Mouse (Mus musculus) brain, embryonic 14.5 days (tissue): ENCODE measurements around the gene Ubxn1. TPM values are rescaled to one million over a fixed set of nuclear protein-coding genes. Genes with fewer than 3 reads are reported as not detected.
A peak's percentile ranks its signal among the peaks of the same experiment; 100 is the strongest.

ENCODE experiments used
- DNase-seq: peaks from one replicate; pipeline ENCODE4 v3.0.0-alpha.2; 2011; ENCODE audit warnings: low read depth
- CTCF ChIP-seq: fragments of 200-500 bp; IDR thresholded peaks from 2 replicates; pipeline ENCODE4 v1.5.1; 2012; ENCODE audit warnings: inconsistent platforms, mild to moderate bottlenecking, moderate library complexity, borderline replicate concordance; ENCODE audit not compliant: insufficient read depth, insufficient read length; ENCODE audit errors: extremely low read depth
- POLR2A ChIP-seq: fragments of 200-500 bp; IDR thresholded peaks from 2 replicates; pipeline ENCODE4 v1.6.1; 2012; ENCODE audit warnings: mild to moderate bottlenecking, inconsistent platforms, borderline replicate concordance; ENCODE audit not compliant: poor library complexity, insufficient read depth, insufficient read length, severe bottlenecking; ENCODE audit errors: extremely low read depth
- polyA plus RNA-seq: library from polyadenylated mRNA; depleted of rRNA; stranded (reverse); fragments of >200 nt; gene quantifications from 2 replicates; pipeline ENCODE4 v1.2.3, GENCODE M21; 2012

Gene Ubxn1
- polyA plus RNA-seq, 1 experiment = 111 TPM

DNA sequence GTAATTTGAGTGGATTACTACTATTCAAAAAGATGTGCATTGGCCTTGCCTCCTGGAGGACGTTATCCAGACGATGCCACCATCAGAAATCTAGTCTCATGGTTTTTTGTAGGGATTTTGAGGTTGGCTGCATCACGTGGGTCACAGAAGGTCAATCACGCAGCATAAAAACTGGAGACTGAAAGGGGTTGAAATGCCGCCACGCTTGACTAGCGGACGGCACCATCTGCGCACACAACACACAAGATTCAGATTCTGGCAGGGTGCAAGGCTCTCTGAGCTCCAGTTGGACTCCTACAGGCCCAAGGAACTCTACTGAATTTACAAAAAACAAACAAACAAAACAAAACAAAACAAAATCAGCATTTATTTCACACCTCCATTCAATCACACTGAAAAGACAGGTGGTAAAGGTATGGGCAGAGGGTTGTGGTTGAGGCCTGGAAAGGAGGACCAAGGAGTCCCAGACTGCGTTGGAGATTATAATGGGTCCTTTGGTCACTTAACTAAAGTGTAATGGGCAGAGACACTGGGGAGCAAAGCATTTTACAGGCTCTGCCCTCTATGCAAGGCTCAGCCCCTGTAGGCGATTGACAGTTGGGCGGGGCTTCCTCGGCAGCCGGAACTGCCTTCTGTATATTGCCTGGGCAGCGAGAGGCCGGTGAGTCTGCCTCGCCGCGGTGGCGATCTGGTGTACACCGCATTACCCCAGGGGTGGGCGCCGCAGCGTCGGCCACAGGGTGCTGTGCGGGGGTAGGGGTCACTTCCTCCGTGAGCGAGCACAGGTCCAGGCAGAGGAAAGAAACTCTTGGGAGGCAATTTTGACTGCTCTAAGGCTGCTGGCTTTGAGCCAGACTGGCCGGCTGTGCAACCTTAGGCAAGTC lies 31.1 kb upstream of the Ubxn1 start:
- TF ChIP-seq POLR2A = no peak
- no peak for TF ChIP-seq CTCF
- peak; percentile 82 for DNase-seq

DNA sequence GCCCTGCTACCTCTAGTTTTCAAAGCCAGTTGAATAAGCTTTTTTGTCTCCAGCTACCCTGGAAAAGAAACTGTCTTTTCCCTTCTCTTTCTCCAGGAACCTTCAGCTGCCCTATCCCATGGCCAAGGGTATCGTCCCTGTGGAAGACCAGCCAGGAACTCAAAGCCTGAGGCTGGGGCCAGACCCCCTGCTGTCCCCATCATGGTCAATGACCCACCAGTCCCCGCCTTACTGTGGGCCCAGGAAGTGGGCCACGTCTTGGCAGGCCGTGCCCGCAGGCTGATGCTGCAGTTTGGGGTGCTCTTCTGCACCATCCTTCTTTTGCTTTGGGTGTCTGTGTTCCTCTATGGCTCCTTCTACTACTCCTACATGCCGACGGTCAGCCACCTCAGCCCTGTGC lies 30.3 kb upstream of the Ubxn1 start:
- no peak for TF ChIP-seq POLR2A
- TF ChIP-seq CTCF = no peak

DNA sequence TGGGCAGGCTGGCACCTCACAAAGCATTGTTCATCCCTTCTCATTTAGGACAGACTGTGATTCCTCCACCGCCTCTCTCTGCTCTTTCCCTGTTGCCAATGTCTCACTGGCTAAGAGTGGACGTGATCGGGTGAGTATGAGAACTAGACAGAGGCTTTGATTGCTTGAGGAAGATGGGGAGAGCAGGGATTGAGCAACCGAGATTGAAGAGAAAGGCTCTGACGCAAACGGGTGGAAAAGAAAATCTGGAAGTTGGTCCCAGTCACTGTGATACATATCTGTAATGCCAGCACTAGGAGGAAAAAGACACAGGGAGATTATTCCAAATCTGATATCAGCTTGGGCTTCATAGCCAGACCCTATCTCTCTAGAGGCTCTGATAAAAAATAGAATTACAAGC lies 28.3 kb upstream of the Ubxn1 start:
- no peak for TF ChIP-seq CTCF
- DNase-seq = no peak

More for the DNA sequence above, 30.3 kb upstream of the Ubxn1 start:
- DNase-seq = no peak

DNA sequence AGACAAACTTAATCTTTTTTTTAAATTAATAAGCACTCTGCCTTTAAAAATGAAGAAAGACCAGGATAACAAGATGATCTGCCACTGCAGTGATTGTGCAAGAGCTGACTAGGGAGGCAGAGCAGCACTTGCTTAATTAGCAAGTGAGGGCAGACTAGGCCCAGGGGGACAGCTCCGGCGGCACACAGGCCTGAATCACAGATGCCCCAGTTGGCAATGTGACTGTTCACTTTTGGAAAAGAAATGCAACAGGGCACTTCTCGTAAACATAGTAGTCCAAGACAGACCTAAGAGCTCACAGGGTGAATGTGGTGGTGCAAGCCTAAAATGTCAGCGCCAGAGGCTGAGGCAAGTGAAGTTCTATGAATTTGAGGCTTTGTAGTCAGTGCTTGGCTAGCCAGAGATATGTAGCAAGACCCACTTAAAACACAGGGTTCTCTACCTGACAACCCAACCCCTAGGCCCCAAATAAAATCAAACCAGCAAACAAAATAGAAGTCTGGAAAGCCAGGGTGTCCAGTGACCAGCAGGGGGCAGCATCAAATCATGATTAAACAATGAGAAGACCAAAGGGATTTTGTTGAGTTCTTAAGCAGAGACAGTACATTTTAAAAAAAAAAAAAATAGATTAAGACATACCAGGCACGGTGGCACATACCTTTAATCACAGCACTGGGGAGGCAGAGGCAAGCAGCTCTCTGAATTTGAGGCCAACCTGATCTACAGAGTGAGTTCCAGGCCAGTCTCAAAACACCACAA lies 26.7 kb upstream of the Ubxn1 start:
- TF ChIP-seq POLR2A (no peak), CTCF (peak; percentile 72; the same call in 1 of the 2 replicates)
- DNase-seq = peak; percentile 85

DNA sequence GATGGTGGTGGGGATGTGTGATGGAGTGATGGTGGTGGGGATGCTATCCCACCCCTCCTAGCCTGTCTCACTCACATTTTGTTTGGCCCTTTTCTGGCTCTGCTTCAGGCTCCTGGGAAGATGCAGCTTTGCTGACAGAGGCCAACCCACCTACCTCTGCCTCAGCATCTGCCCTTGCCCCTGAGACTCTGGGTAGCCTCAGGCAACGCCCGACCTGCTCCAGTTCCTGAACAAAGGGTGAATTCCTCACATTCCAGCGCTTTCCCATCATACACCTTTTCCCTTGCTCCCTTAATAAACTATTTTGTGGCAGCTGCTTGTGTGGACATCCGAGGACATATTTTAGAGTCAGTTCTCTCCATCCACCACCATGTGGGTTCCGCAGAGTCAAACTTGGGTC lies 22.9 kb upstream of the Ubxn1 start:
- no peak for DNase-seq
- TF ChIP-seq CTCF = no peak
- TF ChIP-seq POLR2A = no peak

DNA sequence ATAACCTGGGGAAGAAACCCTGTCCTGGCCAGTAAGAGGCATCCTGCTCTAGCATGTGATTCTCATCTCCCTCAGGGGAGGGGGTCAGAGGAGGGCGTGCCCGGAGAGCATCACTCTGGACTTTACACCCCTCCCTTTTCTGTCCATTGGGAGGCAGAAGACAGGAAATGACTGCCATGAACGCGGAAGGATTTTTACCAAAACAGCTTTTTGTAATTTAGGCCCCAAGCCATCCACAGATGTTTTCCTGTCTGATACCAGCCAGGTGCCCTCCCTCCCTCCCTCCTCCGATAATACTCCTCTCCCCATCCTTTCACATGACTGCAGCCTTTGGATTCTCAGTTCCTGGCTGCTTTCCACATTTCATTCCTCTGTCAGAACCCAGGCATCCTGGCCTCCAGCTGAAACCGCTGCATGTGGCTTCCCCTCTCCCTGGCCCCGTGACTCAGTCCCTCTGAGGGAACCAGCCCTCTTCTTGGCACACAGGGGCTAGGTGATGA lies 20.8 kb upstream of the Ubxn1 start, which contains the start of gene Lrrn4cl:
TSS of gene Lrrn4cl (plus strand) at position 367 of the 500 bp plus-strand sequence.
- no peak for TF ChIP-seq POLR2A
- TF ChIP-seq CTCF = no peak
- DNase-seq = peak; percentile 17

DNA sequence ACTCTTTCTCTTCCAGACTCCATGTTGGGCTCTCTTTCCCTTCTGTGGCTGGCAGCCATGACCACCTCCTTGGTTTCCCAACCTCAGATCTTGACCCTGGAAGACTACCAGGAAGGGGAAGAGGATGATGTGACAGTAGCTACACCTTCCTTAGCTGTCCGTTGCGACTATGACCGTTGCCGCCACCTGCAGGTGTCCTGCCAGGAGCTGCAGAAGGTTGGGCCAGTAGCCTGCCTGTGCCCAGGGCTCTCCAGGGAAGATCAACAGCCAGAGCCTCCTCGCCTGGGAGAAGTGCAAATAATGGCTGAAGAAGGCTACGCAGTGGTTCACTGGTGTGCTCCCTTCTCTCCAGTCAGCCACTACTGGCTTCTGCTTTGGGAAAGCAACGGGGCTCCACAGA lies 19.7 kb upstream of the Ubxn1 start:
- TF ChIP-seq POLR2A (no peak), CTCF (no peak)
- no peak for DNase-seq

DNA sequence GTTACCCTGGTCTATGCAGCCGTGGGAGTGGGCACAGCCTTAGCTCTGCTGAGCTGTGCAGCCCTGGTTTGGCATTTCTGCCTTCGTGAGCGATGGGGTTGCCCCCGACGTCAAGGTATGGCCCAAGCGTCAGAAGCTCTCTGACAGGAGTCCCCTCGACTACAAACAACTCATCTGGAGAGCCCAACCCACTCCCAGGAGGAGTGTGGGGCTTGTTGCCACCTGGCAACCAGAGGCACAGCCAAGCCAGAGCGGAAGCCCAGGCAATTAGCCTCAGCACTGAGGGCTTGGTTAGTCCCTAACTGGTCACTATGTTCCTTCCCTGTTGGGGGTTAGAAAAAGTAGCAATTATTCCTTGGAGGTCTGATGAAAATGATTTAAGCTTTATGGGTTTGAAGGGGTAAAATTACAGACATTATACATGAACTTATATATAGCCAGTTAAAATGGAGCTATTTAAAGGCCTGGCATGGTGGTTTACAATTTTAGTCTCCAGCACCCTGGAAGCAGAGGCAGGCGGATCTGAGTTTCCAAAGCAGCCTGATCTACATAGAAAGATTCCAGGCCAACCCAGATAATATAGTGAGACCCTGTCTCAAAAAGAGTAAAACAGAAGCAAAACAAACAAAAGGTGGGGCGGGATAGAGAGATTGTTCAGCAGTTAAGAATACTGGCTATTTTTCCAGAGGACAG lies 18.9 kb upstream of the Ubxn1 start:
- DNase-seq = no peak
- TF ChIP-seq POLR2A = no peak
- TF ChIP-seq CTCF = no peak

DNA sequence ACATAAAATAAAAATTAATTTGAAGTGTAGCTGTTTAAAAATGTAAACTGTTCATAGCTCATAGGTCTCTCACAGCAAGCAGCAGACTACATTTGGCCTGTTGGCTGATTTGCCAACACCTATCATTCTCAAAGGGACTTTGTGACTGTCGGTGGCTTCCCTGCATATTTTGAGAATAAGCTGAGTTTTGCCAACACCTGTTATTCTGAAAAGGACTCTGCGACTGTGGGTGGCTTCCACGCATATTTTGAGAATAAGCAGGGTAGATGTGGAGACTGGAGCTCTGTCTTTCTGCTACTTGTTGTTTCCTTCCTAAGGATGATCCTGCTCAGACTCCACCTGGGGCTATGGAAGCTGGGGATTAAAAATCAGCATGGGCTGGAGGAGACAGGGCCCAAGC lies 18.2 kb upstream of the Ubxn1 start:
- DNase-seq = no peak
- no peak for TF ChIP-seq POLR2A
- TF ChIP-seq CTCF = no peak

DNA sequence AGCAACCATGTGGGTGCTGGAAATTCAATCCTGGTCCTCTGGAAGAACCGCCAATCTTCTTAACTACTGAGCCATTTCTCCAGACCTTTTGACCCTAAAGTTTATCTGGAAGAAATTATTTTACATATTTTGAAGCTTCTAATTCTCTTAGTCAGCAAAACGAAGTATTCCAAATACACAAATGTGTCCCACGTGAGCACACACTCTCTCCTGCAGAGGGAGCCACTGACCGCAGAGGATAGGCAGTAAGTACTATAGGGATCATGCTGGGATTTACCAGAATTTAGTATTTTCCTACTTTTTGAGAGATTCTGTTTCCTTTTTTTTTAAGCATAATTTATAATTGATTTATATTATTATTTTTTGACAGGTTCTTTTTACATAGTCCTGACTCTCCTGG lies 13.6 kb upstream of the Ubxn1 start:
- no peak for TF ChIP-seq POLR2A
- TF ChIP-seq CTCF = peak; percentile 60; the same call in 1 of the 2 replicates
- DNase-seq = peak; percentile 58

DNA sequence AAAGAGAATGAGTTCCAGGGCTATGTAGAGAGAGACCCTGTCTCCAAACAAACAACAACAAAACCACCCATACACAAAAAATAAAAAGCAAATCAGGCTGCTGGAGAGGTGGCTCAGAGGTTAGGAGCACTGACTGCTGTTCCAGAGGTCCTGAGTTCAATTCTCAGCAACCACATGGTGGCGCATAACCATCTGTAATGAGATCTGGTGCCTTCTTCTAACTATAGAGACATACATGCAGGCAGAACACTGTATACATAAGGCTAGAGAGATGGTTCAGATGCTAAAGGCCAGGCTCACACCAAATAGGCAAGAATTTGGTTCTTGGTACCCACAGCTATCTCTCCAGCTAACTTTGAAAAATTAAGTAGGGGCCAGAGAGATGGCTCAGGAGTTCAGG lies 12.3 kb upstream of the Ubxn1 start:
- TF ChIP-seq CTCF (peak; percentile 29; the same call in 1 of the 2 replicates), POLR2A (no peak)
- peak; percentile 39 for DNase-seq
